Mouse (Mus musculus): ENCODE measurements around the gene C730034F03Rik. TPM values are rescaled to one million over a fixed set of nuclear protein-coding genes. Genes with fewer than 3 reads are reported as not detected.

The C730034F03Rik gene
- polyA plus RNA-seq, 1 experiment = 0.03 TPM

DNA sequence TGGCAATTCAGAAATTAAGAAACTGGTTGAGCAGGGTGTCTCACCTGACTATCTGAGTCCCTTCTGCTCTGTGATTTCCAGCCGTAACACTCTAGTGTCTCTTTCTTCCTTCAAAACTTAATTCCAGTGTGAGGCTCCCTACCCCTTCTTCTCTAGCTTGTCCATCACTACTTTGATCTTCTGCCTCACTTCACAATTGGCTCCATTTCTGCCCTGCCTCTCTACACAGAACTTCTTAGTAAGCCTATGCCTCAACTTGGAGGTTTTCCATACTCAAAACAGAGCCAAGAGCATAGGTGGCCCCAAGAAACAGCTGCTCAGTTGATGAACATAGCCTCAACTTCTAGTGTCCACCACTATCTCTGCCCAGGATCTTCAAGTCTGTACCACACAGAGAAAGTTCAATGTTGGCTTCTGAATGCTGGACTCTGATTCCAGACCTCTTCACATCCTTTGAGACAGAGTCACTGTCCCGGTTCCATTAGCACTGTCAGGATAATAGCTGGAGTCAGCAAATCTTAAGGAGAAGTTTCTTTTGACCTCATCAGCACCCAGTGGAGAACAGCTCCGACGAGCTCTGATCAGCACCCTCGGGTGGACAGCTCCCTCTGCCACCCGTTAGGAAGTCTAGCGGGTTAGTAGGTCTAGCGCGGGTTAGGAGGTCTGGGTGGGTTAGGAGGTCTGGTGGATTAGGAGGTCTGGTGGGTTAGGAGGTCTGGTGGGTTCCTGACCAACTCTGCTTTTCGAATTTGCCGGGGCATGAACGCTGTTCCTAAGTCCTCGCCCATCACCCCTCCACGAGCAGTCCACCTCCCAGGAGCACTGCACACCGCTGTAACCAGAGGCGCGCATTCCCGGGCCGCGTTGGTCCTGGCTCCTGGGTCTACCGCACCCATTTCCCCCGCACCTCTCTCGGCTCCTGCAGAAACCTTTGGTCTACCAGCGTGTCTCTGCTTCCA lies 23.8 kb downstream of the C730034F03Rik start:
- Histone ChIP-seq H3K4me3 (replicated peaks) (no peak overlapping the region), H3K36me3 (ENCODE audit: control insufficient read depth) (no peaks in the 10 kb centered on the region), H3K9me3 (ENCODE audit: control insufficient read depth, low read length) (no peaks in the 10 kb centered on the region; the same call in 1 of the 2 replicates), H3K4me1 (ENCODE audit: control insufficient read depth) (peaks cover 6% of the 10 kb centered on the region), H3K27me3 (ENCODE audit: control insufficient read depth) (peaks cover 58% of the 10 kb centered on the region)
- TF ChIP-seq TAL1 (IDR thresholded peaks at IDR 0.05; ENCODE audit: low read length) = no peak
- TF ChIP-seq GATA1 (IDR thresholded peaks at IDR 0.05; ENCODE audit: low read length) = peak; percentile 58

DNA sequence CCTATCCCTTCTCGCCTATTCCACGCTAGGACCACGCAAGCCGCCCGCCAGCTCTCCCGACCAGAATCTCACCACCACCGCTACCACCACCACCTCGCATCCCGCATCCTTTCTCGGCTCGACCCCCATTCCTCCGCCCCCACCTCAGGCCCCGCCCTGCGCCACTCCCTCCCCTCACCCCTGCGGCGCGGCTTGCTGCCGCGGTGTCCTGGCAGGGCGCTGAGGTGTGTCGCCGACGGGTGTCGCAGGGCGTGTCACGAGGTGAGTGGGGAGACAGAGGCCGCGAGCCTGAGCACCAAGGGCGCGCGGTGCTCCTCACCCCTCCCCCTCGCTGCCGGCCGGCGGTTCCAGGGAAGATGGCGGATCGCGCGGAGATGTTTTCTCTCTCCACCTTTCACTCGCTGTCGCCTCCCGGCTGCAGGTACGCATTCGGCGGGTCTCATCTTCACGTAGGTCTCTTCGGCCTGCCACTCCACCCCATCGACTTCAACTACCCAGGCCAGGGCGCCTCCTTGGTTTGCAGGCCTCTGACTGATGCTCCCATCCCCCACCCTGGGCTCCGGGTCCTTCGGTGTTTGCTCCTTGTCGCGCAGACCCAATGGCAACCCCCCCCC lies 24.6 kb downstream of the C730034F03Rik start, which contains the start of gene Mapk8ip2:
Gene Mapk8ip2, plus strand, starts transcription at position 49 of the 614 bp plus-strand sequence.
- Histone ChIP-seq H3K36me3 (ENCODE audit: control insufficient read depth) (no peaks in the 10 kb centered on the region), H3K9me3 (ENCODE audit: control insufficient read depth, low read length) (no peaks in the 10 kb centered on the region; the same call in 1 of the 2 replicates), H3K4me1 (ENCODE audit: control insufficient read depth) (peaks cover 6% of the 10 kb centered on the region), H3K27me3 (ENCODE audit: control insufficient read depth) (peaks cover 61% of the 10 kb centered on the region), H3K4me3 (replicated peaks) (peak within 1 kb of the TSS; percentile 12)
- TF ChIP-seq GATA1 (IDR thresholded peaks at IDR 0.05; ENCODE audit: low read length) (no peak), TAL1 (IDR thresholded peaks at IDR 0.05; ENCODE audit: low read length) (no peak)

DNA sequence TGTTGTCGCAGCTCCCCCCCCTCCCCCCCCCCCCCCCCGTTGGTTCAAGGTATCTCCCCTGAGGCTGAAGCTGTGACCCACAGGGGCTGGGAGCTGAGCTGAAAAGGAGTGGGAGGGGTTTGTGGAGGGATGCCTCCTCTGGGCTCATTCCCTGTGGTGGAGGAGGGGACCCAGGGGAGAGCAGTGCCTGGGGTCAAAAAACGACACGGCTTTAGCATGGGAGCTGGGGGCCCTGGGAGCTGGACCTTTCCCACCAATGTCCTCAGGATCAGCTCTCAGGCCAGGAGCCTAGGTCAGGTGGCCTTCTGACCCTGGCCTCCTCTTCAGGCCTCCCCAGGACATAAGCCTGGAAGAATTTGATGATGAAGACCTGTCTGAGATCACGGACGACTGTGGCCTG lies 25.5 kb downstream of the C730034F03Rik start:
- H3K36me3 ChIP-seq (ENCODE audit: control insufficient read depth) = no peaks in the 10 kb centered on the region
- TF ChIP-seq TAL1 (IDR thresholded peaks at IDR 0.05; ENCODE audit: low read length) = no peak
- no peak for TF ChIP-seq GATA1 (IDR thresholded peaks at IDR 0.05; ENCODE audit: low read length)
- peaks cover 61% of the 10 kb centered on the region for H3K27me3 ChIP-seq (ENCODE audit: control insufficient read depth)
- H3K4me3 ChIP-seq (replicated peaks) = no peak overlapping the region
- peaks cover 6% of the 10 kb centered on the region for H3K4me1 ChIP-seq (ENCODE audit: control insufficient read depth)
- no peaks in the 10 kb centered on the region; the same call in 1 of the 2 replicates for H3K9me3 ChIP-seq (ENCODE audit: control insufficient read depth, low read length)

DNA sequence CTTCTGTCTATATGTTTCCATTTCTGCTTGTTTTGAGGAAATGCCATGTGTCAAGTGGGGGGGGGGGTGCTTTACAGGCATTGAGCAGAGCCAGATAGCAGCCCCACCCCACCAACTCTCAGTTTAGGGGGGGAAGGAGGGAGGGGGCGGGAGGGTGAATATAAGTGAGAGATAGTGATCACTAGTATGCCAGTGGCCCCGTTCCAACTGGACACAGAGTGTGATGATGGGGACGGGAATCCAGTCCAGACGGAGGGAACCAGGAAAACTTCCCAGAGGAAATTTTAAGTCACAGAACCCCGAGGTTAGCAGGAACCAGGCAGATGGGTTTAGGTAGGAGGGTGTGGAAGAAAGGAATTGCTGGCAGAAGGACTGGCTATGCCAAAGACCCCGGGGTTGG lies 26.3 kb downstream of the C730034F03Rik start:
- Histone ChIP-seq H3K36me3 (ENCODE audit: control insufficient read depth) (no peaks in the 10 kb centered on the region), H3K4me1 (ENCODE audit: control insufficient read depth) (peaks cover 6% of the 10 kb centered on the region), H3K4me3 (replicated peaks) (no peak overlapping the region), H3K27me3 (ENCODE audit: control insufficient read depth) (peaks cover 61% of the 10 kb centered on the region), H3K9me3 (ENCODE audit: control insufficient read depth, low read length) (no peaks in the 10 kb centered on the region; the same call in 1 of the 2 replicates)
- TF ChIP-seq GATA1 (IDR thresholded peaks at IDR 0.05; ENCODE audit: low read length) = no peak
- TF ChIP-seq TAL1 (IDR thresholded peaks at IDR 0.05; ENCODE audit: low read length) = no peak

DNA sequence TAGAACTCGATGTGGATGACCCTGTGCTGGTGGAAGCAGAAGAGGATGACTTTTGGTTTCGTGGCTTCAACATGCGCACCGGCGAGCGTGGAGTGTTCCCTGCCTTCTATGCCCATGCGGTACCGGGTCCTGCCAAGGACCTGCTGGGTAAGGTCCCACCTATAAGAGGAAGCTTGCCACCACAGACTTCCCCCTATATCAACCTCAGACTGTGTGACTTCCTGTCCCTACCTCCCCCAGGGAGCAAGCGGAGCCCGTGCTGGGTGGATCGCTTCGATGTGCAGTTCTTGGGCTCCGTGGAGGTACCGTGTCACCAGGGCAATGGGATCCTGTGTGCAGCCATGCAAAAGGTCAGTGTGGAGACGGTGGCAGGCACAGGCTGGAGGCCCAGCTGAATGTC lies 29.6 kb downstream of the C730034F03Rik start:
- Histone ChIP-seq H3K4me3 (replicated peaks) (no peak overlapping the region), H3K4me1 (ENCODE audit: control insufficient read depth) (peaks cover 3% of the 10 kb centered on the region), H3K27me3 (ENCODE audit: control insufficient read depth) (peaks cover 42% of the 10 kb centered on the region), H3K9me3 (ENCODE audit: control insufficient read depth, low read length) (no peaks in the 10 kb centered on the region; the same call in 1 of the 2 replicates), H3K36me3 (ENCODE audit: control insufficient read depth) (no peaks in the 10 kb centered on the region)
- TF ChIP-seq GATA1 (IDR thresholded peaks at IDR 0.05; ENCODE audit: low read length) = no peak
- TF ChIP-seq TAL1 (IDR thresholded peaks at IDR 0.05; ENCODE audit: low read length) = no peak

DNA sequence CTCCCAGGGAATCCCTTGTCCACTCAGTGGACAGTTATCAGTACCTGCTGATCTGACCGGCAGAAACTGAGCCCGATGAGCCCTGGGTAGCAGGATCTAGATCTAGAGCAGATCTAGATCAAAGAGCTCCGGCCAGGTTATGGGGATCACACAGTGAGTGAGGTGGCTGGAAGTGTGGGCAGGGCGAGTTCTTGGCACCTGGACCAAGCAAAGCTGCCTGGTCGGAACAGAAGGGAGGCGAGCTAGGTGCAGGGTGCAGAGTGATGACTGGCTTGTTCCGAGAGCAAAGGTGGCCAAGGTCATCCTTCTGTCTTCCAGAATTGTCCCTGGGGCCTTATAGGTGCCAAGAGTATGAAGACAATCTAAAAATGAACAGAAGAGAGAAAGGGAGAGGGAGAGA lies 30.4 kb downstream of the C730034F03Rik start:
- TF ChIP-seq TAL1 (IDR thresholded peaks at IDR 0.05; ENCODE audit: low read length) (no peak), GATA1 (IDR thresholded peaks at IDR 0.05; ENCODE audit: low read length) (no peak)
- H3K27me3 ChIP-seq (ENCODE audit: control insufficient read depth) = peaks cover 34% of the 10 kb centered on the region

DNA sequence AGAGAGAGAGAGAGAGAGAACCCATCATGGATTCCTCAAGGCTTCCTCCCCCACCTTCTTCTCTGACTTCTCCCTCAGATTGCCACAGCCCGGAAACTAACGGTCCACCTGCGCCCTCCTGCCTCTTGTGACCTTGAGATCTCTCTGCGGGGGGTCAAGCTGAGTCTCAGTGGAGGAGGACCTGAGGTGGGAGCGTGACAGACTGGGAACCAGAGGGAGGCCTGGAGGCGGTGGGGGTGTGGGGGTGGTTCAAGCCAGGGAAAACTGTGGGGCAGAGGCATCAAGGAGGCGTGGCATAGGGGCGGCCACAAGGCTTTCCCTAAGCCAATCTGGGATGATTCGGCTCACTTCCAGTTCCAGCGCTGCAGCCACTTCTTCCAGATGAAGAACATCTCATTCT lies 30.9 kb downstream of the C730034F03Rik start:
- Histone ChIP-seq H3K9me3 (ENCODE audit: control insufficient read depth, low read length) (no peaks in the 10 kb centered on the region), H3K4me1 (ENCODE audit: control insufficient read depth) (no peaks in the 10 kb centered on the region), H3K4me3 (replicated peaks) (no peak overlapping the region), H3K36me3 (ENCODE audit: control insufficient read depth) (no peaks in the 10 kb centered on the region), H3K27me3 (ENCODE audit: control insufficient read depth) (peaks cover 29% of the 10 kb centered on the region)
- no peak for TF ChIP-seq TAL1 (IDR thresholded peaks at IDR 0.05; ENCODE audit: low read length)
- no peak for TF ChIP-seq GATA1 (IDR thresholded peaks at IDR 0.05; ENCODE audit: low read length)

More for the DNA sequence above, 30.4 kb downstream of the C730034F03Rik start:
- Histone ChIP-seq H3K36me3 (ENCODE audit: control insufficient read depth) (no peaks in the 10 kb centered on the region), H3K4me3 (replicated peaks) (no peak overlapping the region), H3K4me1 (ENCODE audit: control insufficient read depth) (no peaks in the 10 kb centered on the region), H3K9me3 (ENCODE audit: control insufficient read depth, low read length) (no peaks in the 10 kb centered on the region)

DNA sequence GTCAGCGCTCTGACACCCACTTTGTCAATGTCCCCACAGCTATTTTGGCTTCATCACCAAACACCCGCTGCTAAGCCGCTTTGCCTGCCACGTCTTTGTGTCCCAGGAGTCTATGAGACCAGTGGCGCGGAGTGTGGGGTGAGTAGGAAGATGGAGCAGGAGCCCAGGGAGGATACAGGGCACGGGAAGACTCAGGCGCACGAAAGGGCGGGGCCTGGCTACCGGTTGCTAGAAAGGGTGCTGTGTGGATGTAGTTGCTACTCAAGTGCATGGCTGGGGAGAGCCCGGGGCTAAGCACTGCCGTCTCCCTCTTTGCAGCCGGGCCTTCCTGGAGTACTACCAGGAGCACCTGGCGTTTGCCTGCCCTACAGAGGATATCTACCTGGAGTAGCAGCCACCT lies 31.9 kb downstream of the C730034F03Rik start:
- Histone ChIP-seq H3K4me3 (replicated peaks) (no peak overlapping the region), H3K27me3 (ENCODE audit: control insufficient read depth) (peaks cover 22% of the 10 kb centered on the region)
- no peak for TF ChIP-seq GATA1 (IDR thresholded peaks at IDR 0.05; ENCODE audit: low read length)
- no peak for TF ChIP-seq TAL1 (IDR thresholded peaks at IDR 0.05; ENCODE audit: low read length)

DNA sequence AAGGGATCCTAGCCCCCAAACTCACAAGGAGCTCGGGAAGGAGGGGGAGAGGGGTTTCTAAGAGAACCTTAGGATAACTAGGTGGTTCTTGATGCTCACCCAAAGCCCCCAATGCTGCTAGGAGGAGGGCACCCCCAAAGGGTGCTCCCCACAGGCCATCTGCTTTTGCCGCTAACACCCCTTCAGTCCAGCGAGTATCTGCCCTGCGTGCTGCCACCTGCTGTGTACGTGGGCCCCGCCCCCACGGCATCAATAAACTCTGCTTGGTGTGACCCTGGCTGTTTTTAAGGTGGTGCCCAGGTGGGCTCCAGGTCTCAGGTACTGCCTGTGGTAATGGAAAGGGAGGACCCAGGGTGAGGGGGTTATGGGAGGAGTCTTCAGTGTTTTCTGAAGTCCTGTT lies 32.8 kb downstream of the C730034F03Rik start:
- H3K27me3 ChIP-seq (ENCODE audit: control insufficient read depth) = peaks cover 16% of the 10 kb centered on the region

More for the DNA sequence above, 31.9 kb downstream of the C730034F03Rik start:
- Histone ChIP-seq H3K4me1 (ENCODE audit: control insufficient read depth) (0 out of 2 replicates have a peak, but pooled peaks cover 2% of the 10 kb centered on the region), H3K9me3 (ENCODE audit: control insufficient read depth, low read length) (no peaks in the 10 kb centered on the region), H3K36me3 (ENCODE audit: control insufficient read depth) (no peaks in the 10 kb centered on the region)

More for the DNA sequence above, 32.8 kb downstream of the C730034F03Rik start:
- Histone ChIP-seq H3K4me3 (replicated peaks) (no peak overlapping the region), H3K4me1 (ENCODE audit: control insufficient read depth) (0 out of 2 replicates have a peak, but pooled peaks cover 2% of the 10 kb centered on the region), H3K9me3 (ENCODE audit: control insufficient read depth, low read length) (no peaks in the 10 kb centered on the region), H3K36me3 (ENCODE audit: control insufficient read depth) (no peaks in the 10 kb centered on the region)
- TF ChIP-seq GATA1 (IDR thresholded peaks at IDR 0.05; ENCODE audit: low read length) (no peak), TAL1 (IDR thresholded peaks at IDR 0.05; ENCODE audit: low read length) (no peak)

Measured in erythroblast, embryonic 14.5 days (primary cell).